Mouse (Mus musculus) lung, embryonic 16.5 days (tissue): ENCODE measurements around the gene Ncoa1. TPM values are rescaled to one million over a fixed set of nuclear protein-coding genes. Genes with fewer than 3 reads are reported as not detected.

Experiments used
- ATAC-seq: fragments of 200-750 bp; cut with Nextera tagmentation; 2 replicates; pipeline ENCODE4 v1.8.0; 2017; ENCODE audit warnings: low read depth, mild to moderate bottlenecking, moderate library complexity
- H3K27ac ChIP-seq: fragments of 300-500 bp; sonication (generic); 2 replicates; pipeline ENCODE4 v1.5.1; 2014; ENCODE audit warnings: mild to moderate bottlenecking, control low read depth, low read length
- H3K27me3 ChIP-seq: fragments of 300-500 bp; sonication (generic); 2 replicates; pipeline ENCODE4 v1.6.1; 2014; ENCODE audit warnings: low read depth, low read length, mixed read lengths; ENCODE audit not compliant: control insufficient read depth, insufficient read depth
- H3K36me3 ChIP-seq: fragments of 300-500 bp; sonication (generic); 2 replicates; pipeline ENCODE4 v1.6.1; 2014; ENCODE audit warnings: low read length; ENCODE audit not compliant: control insufficient read depth, insufficient read depth
- H3K4me1 ChIP-seq: fragments of 300-500 bp; sonication (generic); replicated peaks from 2 replicates; pipeline ENCODE4 v1.6.1; 2014; ENCODE audit warnings: low read length, mixed read lengths; ENCODE audit not compliant: control insufficient read depth, insufficient read depth
- H3K4me2 ChIP-seq: fragments of 300-500 bp; sonication (generic); 2 replicates; pipeline ENCODE4 v1.6.1; 2014; ENCODE audit warnings: low read depth, low read length, control low read depth
- H3K4me3 ChIP-seq: fragments of 300-500 bp; sonication (generic); 2 replicates; pipeline ENCODE4 v1.5.1; 2014; ENCODE audit warnings: mild to moderate bottlenecking, low read length, control low read depth
- H3K9ac ChIP-seq: fragments of 300-500 bp; sonication (generic); 2 replicates; pipeline ENCODE4 v1.6.1; 2014; ENCODE audit warnings: low read length, control low read depth
- H3K9me3 ChIP-seq: fragments of 300-500 bp; sonication (generic); 2 replicates; pipeline ENCODE4 v1.6.1; 2016; ENCODE audit warnings: low read length; ENCODE audit not compliant: control insufficient read depth
- WGBS: fragments of 180-500 bp; shearing (Covaris S2); extraction: QIAGEN DNeasy Blood & Tissue Kit; methylation state at CpG from one replicate; pipeline ENCODE4 v1.1.7; 2014; 5-methylcytosine and 5-hydroxymethylcytosine counted together
- polyA plus RNA-seq: library from polyadenylated mRNA; unstranded; fragments of >200 nt; fragmentation: Nextera tagmentation; extraction: Ambion mirVana; gene quantifications from 2 replicates; pipeline ENCODE4 v1.2.1, GENCODE M21; 2015

Ncoa1 gene
- polyA plus RNA-seq, 1 experiment from 2014 or later, result 7.1 TPM

- ATAC-seq, result no peak
- WGBS, result 36% methylated on average over 2 of the region's 2 CpGs
- no peak overlapping the region for H3K9ac ChIP-seq
- H3K27ac ChIP-seq, result no peak overlapping the region
- no peak overlapping the region for H3K4me2 ChIP-seq
- H3K4me1 ChIP-seq, result no peaks in the 10 kb centered on the region; the same call in 1 of the 2 replicates
- H3K36me3 ChIP-seq, result no peaks in the 10 kb centered on the region
- H3K9me3 ChIP-seq, result no peaks in the 10 kb centered on the region
- H3K4me3 ChIP-seq, result no peak overlapping the region
- no peaks in the 10 kb centered on the region for H3K27me3 ChIP-seq
Observed at GRCm38 (mm10) chr12:4322227-4322626, 154.8 kb downstream of the Ncoa1 start.

DNA sequence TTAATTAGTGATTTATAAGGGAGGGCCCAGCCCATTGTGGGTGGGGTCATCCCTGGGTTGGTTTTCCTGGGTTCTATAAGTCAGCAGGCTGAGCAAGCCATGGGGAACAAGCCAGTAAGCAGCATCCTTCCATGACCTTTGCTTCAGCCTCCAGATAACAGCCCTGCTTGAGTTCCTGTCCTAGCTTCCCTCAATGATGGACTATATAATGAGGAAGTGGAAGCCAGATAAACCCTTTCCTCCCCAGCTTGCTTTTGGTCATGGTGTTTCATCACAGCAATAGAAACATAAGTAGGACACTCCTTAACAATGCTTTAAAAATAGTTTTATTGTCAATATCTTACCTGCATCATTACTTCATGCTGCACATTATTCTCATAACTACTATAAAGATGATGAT lies 163.2 kb downstream of the Ncoa1 start:
- H3K27ac ChIP-seq, result no peak overlapping the region
- ATAC-seq, result no peak

DNA sequence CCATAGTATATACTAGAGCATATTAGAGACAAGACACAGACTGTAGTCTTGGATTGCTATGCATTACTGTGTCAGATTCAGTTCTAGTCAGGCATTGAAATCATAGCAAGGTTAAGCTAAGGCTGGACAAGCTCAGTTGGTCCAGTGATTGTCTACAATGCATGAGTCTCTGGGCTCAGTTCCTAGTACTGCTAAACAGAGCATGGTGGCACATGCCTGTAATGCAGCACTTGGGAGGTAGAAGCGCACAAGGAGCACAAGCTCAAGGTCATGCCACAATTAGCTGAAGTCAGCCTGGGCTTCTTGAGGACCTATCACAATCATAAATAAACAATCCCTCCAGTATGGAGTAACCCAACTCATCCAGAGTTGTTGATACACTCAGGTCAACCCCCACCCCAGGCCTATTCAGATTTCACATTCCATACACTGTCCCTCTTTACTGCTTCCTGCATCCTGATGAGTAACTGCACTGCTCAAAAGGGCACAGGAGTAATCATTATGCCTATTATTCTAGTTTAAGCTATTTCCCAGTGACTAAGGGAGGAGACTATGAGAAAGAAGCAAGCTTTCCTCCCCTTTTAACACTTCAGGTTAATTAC lies 170.2 kb downstream of the Ncoa1 start:
- H3K4me1 ChIP-seq, result no peaks in the 10 kb centered on the region
- no peak for ATAC-seq
- H3K36me3 ChIP-seq, result no peaks in the 10 kb centered on the region
- 73% methylated on average over 1 of the region's 1 CpGs for WGBS
- no peaks in the 10 kb centered on the region for H3K27me3 ChIP-seq
- H3K9me3 ChIP-seq, result no peaks in the 10 kb centered on the region
- no peak overlapping the region for H3K27ac ChIP-seq
- no peak overlapping the region for H3K9ac ChIP-seq
- H3K4me3 ChIP-seq, result no peak overlapping the region
- H3K4me2 ChIP-seq, result no peak overlapping the region

More for the DNA sequence above, 163.2 kb downstream of the Ncoa1 start:
- peaks cover 5% of the 10 kb centered on the region; the same call in 1 of the 2 replicates for H3K36me3 ChIP-seq
- H3K4me2 ChIP-seq, result no peak overlapping the region
- no peaks in the 10 kb centered on the region for H3K4me1 ChIP-seq
- H3K4me3 ChIP-seq, result no peak overlapping the region
- H3K9ac ChIP-seq, result no peak overlapping the region
- no peaks in the 10 kb centered on the region for H3K27me3 ChIP-seq
- H3K9me3 ChIP-seq, result no peaks in the 10 kb centered on the region

GRCm38 (mm10) chr12:4299300-4299699 lies 177.7 kb downstream of the Ncoa1 start:
- Histone ChIP-seq H3K9ac (no peak overlapping the region), H3K27me3 (no peaks in the 10 kb centered on the region), H3K36me3 (peaks cover 7% of the 10 kb centered on the region), H3K4me1 (no peaks in the 10 kb centered on the region), H3K27ac (no peak overlapping the region), H3K9me3 (no peaks in the 10 kb centered on the region), H3K4me3 (no peak overlapping the region), H3K4me2 (no peak overlapping the region)
- 78% methylated on average over 3 of the region's 3 CpGs for WGBS
- ATAC-seq, result no peak

DNA sequence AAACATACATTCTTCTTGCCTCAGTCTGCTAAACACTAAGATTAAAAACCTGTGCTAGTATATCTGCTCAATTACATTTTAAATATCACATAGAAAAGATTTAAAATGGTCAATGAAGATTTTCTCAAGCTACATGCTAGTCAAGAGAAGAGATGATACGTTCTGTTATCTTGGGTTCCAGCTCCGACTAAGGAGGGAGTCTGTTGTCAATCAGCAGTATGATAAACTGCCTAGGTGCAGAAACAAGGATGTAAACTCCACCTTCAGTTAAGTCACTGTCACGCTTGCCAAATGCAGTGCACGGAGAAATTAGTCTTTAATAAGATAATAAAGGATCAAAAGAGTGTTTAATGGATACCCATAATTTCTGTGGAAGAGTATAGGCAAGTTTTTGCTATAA lies 178.4 kb downstream of the Ncoa1 start:
- WGBS, result 77% methylated on average over 4 of the region's 4 CpGs
- Histone ChIP-seq H3K4me3 (no peak overlapping the region), H3K27me3 (no peaks in the 10 kb centered on the region), H3K4me1 (no peaks in the 10 kb centered on the region), H3K36me3 (peaks cover 7% of the 10 kb centered on the region), H3K9me3 (no peaks in the 10 kb centered on the region), H3K9ac (no peak overlapping the region), H3K4me2 (no peak overlapping the region), H3K27ac (no peak overlapping the region)
- ATAC-seq, result no peak

DNA sequence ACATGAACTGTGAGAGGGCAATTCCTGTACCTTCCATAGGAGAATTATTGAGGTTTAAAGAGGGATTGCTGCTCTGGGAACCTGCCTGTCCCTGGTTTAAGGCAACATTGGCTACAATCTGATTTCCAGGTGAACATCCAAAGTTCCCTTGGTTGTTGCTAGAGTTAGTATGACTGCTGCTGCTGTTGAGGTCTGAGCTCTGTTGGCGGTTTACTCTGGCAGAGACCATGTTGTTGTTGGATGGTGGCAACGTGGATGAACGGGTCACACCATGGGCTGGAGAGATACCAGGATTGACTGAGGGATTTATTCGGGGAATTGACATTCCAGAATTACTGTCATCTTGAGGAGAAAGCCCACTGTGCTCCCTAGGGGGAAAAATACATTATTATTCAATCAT lies 181.1 kb downstream of the Ncoa1 start:
- 78% methylated on average over 4 of the region's 4 CpGs for WGBS

DNA sequence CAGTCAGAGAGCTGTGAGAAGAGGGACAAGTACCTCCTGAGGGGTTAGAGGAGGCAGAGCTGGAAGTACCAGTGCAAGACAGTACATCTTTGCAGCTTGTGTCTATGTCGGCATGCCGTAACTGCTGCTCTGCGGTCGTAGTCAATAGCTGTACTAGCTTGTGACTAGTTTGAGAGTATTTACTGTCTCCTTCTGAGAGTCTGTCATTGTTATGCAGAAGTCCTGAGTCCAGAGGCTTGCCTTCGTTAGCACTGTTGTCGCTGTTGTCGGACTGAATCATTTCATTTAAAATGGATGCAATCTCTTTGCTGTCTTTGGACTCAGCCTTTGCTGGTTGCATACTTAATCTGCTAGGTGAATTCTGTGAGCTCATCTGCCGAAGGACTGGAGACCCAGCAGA lies 181.7 kb downstream of the Ncoa1 start:
- H3K27me3 ChIP-seq, result no peaks in the 10 kb centered on the region
- H3K9me3 ChIP-seq, result no peaks in the 10 kb centered on the region
- H3K27ac ChIP-seq, result no peak overlapping the region
- no peak overlapping the region for H3K4me2 ChIP-seq
- H3K4me3 ChIP-seq, result no peak overlapping the region
- no peak for ATAC-seq
- H3K4me1 ChIP-seq, result no peaks in the 10 kb centered on the region
- no peak overlapping the region for H3K9ac ChIP-seq
- peaks cover 7% of the 10 kb centered on the region for H3K36me3 ChIP-seq
- WGBS, result 89% methylated on average over 8 of the region's 8 CpGs

More for the DNA sequence above, 181.1 kb downstream of the Ncoa1 start:
- Histone ChIP-seq H3K4me1 (no peaks in the 10 kb centered on the region), H3K27ac (no peak overlapping the region), H3K27me3 (no peaks in the 10 kb centered on the region), H3K9ac (no peak overlapping the region), H3K9me3 (no peaks in the 10 kb centered on the region), H3K4me2 (no peak overlapping the region), H3K4me3 (no peak overlapping the region), H3K36me3 (peaks cover 7% of the 10 kb centered on the region)
- no peak for ATAC-seq

- no peak for ATAC-seq
- Histone ChIP-seq H3K4me2 (no peak overlapping the region), H3K36me3 (peaks cover 7% of the 10 kb centered on the region), H3K9ac (no peak overlapping the region), H3K27ac (no peak overlapping the region), H3K27me3 (no peaks in the 10 kb centered on the region), H3K4me3 (no peak overlapping the region), H3K4me1 (no peaks in the 10 kb centered on the region), H3K9me3 (no peaks in the 10 kb centered on the region)
- 85% methylated on average over 6 of the region's 6 CpGs for WGBS
Observed at GRCm38 (mm10) chr12:4293813-4294212, 183.2 kb downstream of the Ncoa1 start.

- H3K4me1 ChIP-seq, result no peaks in the 10 kb centered on the region
- H3K9ac ChIP-seq, result no peak overlapping the region
- peak overlapping the region; percentile 60 for H3K27ac ChIP-seq
- 26% methylated on average over 3 of the region's 3 CpGs for WGBS
- H3K4me2 ChIP-seq, result no peak overlapping the region
- no peaks in the 10 kb centered on the region for H3K9me3 ChIP-seq
- peak; percentile 86 for ATAC-seq
- H3K4me3 ChIP-seq, result no peak overlapping the region
- no peaks in the 10 kb centered on the region for H3K27me3 ChIP-seq
- H3K36me3 ChIP-seq, result no peaks in the 10 kb centered on the region
Observed at GRCm38 (mm10) chr12:4285186-4285585, 191.8 kb downstream of the Ncoa1 start.

- Histone ChIP-seq H3K9ac (no peak overlapping the region), H3K9me3 (no peaks in the 10 kb centered on the region), H3K4me2 (no peak overlapping the region), H3K4me3 (no peak overlapping the region), H3K36me3 (peaks cover 3% of the 10 kb centered on the region; the same call in 1 of the 2 replicates), H3K27ac (no peak overlapping the region), H3K27me3 (no peaks in the 10 kb centered on the region), H3K4me1 (no peaks in the 10 kb centered on the region)
- no peak for ATAC-seq
- 83% methylated on average over 3 of the region's 3 CpGs for WGBS
Observed at GRCm38 (mm10) chr12:4279878-4280277, 197.1 kb downstream of the Ncoa1 start.
